Mouse (Mus musculus): ENCODE results near the gene Pigl. TPM values are rescaled to one million over a fixed set of nuclear protein-coding genes. Genes with fewer than 3 reads are reported as not detected.
A peak's percentile ranks its signal among the peaks of the same experiment; 100 is the strongest.
"Not testable (repeated sequence)": the region's sequence is repeated elsewhere in the genome, so short reads cannot be mapped to it uniquely, and the experiment has no call there.

The Pigl gene
- polyA plus RNA-seq, 1 experiment from 2014 or later, result 7.9 TPM

DNA sequence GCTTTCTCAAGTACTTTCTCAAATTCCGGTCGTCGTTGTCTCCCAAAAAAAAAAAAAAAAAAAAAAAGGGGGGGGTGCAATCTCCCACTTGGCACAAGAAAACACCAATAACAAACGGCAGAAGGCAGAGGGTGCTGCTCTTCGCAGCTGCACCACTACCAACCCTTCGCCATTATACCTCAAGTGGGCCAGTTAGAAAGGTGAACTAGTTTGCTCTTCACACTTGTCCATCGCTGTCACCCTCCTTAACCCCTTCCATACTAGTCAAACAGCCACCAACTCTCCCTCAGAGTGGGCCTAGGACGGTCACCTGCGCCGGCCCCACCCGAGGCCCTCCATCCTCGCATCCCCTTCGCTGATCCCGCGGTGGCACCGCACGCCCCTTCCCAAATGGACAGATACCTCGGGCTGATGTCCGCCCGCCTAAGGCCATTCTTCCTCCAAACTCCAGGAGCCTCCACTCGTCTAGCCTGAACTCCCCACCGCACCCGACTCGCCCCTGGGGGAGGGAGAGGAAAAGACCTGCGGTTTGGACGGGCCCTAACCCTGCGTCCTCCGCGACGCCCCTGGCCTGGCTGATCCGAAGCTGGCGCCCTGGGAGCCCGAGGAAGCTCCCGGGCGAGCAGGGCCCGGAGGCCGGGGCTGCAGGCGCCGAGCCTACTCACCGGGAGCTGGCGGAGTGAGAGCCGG is 1.6 kb upstream of the Pigl start:
- peaks cover 46% of the 10 kb centered on the region for H3K4me1 ChIP-seq
- under 1% methylated on average over 40 of the region's 42 CpGs for WGBS (ENCODE audit: insufficient replicate concordance)
- no peaks in the 10 kb centered on the region for H3K27me3 ChIP-seq (replicated peaks)
- peak overlapping the region; percentile 99 for H3K9ac ChIP-seq
- peaks cover 14% of the 10 kb centered on the region for H3K36me3 ChIP-seq
- peak overlapping the region; percentile 98 for H3K27ac ChIP-seq
- H3K4me2 ChIP-seq, result peak overlapping the region; percentile 97
- peak; percentile 67 for ATAC-seq
- H3K9me3 ChIP-seq (replicated peaks), result no peaks in the 10 kb centered on the region
- H3K4me3 ChIP-seq, result peak overlapping the region; percentile 95

DNA sequence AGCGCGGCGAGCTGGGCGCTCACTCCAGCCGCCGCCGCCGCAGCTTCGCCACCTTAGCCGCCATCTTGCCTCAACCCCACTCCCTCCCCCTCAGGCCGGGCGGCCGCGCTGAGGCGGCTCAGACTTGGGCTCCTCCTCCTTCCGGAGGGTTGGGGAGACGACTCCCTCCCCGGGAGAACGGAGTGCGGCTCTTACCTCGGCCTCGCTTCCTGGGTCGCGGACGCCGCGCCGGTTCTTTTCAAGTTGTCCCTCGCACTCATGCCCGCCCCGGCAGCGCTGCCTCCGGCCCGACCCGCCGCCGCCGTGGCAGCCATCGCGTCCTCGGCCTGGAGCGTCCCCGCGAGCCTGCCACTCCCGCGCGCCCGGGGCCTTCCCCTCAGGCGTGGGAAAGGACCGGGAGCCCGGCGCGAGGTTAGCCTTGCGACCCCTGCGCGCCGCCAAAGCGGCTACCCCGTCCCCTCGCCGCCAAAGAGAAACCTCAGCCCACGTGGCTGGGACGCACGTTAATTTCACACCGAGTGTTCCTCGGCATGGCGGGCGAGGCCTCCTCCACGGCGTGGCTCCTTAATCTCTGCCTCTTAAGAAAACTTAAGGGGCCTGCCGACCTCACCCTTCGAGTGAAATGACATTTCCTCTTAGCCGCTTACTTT is 894 bp upstream of the Pigl start:
- Histone ChIP-seq H3K9ac (peak overlapping the region; percentile 99), H3K27me3 (replicated peaks) (no peaks in the 10 kb centered on the region), H3K4me3 (peak overlapping the region; percentile 95), H3K4me2 (peak overlapping the region; percentile 97), H3K36me3 (peaks cover 15% of the 10 kb centered on the region), H3K4me1 (peaks cover 50% of the 10 kb centered on the region), H3K27ac (peak overlapping the region; percentile 98), H3K9me3 (replicated peaks) (no peaks in the 10 kb centered on the region)
- ATAC-seq, result peak; percentile 92
- WGBS (ENCODE audit: insufficient replicate concordance), result under 1% methylated on average over 73 of the region's 73 CpGs

DNA sequence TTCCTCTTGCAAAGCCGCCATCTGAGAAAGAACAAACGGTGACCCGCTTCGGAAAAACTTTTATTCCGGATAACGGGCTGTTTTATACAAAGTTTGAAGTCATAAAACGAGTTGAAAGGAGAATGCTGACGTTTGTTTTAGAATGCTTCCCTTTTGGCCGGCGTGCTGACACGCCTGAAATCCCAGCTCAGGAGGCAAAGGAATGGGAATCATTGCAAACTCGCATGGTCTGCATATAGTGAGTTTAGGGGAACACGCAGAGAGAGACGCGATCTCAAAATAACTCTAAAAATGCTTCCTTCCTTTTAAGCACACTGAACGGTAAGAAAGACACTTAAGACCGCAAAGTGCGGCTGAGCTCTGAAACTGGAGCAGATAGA is 379 bp upstream of the Pigl start:
- no peak for ATAC-seq
- no peaks in the 10 kb centered on the region for H3K27me3 ChIP-seq (replicated peaks)
- H3K4me3 ChIP-seq, result peak overlapping the region; percentile 95
- H3K9ac ChIP-seq, result peak overlapping the region; percentile 99
- peak overlapping the region; percentile 97 for H3K4me2 ChIP-seq
- WGBS (ENCODE audit: insufficient replicate concordance), result under 1% methylated on average over 18 of the region's 18 CpGs
- H3K4me1 ChIP-seq, result peaks cover 51% of the 10 kb centered on the region
- peaks cover 15% of the 10 kb centered on the region for H3K36me3 ChIP-seq
- H3K27ac ChIP-seq, result peak overlapping the region; percentile 98
- no peaks in the 10 kb centered on the region for H3K9me3 ChIP-seq (replicated peaks)

DNA sequence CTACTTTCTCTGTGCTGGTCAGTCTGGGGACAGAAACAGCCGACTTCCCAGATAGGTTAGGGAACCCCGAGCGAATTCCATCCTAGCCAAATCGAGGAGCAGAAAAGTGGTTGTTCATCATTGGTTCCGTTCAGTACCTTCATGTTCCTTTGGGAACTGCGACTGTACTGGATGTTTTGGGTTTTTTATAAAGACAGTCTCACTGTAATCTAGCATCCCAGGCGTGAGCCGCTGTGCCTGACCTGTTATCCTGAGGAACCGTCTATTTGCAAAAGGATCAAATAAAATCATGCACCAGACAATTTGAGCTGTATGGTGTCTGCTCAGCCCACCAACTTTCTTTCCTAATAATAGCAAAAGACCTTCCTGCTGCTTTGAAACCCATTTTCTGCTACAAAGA is 520 bp downstream of the Pigl start:
- H3K36me3 ChIP-seq, result peaks cover 10% of the 10 kb centered on the region
- peak overlapping the region; percentile 97 for H3K4me2 ChIP-seq
- peak overlapping the region; percentile 99 for H3K9ac ChIP-seq
- 1% methylated on average over 9 of the region's 9 CpGs for WGBS (ENCODE audit: insufficient replicate concordance)
- H3K4me1 ChIP-seq, result peaks cover 56% of the 10 kb centered on the region
- ATAC-seq, result 0 out of 2 replicates have a peak, but pooled peaks have one; percentile 14
- peak overlapping the region; percentile 95 for H3K4me3 ChIP-seq
- no peaks in the 10 kb centered on the region for H3K27me3 ChIP-seq (replicated peaks)
- peak overlapping the region; percentile 98 for H3K27ac ChIP-seq
- H3K9me3 ChIP-seq (replicated peaks), result no peaks in the 10 kb centered on the region

DNA sequence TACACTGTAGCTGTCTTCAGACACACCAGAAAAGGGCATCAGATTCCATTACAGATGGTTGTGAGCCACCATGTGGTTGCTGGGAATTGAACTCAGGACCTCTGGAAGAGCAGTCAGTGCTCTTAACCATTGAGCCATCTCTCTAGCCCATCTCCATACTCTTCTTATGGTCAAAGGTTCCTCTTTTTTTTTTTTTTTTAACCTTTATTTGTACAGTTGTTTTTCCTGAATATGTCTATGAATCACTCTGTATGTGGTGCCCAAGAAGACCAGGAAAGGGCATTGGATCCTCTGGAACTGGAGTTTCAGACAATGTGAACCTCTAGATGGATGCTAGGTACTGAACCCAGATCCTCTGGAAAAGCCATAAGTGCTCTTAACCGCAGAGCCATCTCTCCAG is 4.3 kb downstream of the Pigl start:
- whole genome bisulfite sequencing (ENCODE audit: insufficient replicate concordance), result 88% methylated on average over 1 of the region's 1 CpGs
- Histone ChIP-seq H3K4me1 (peaks cover 77% of the 10 kb centered on the region), H3K27ac (0 out of 2 replicates have a peak overlapping the region, but pooled peaks have one; percentile 43)
- H3K4me3 ChIP-seq; H3K36me3 ChIP-seq; H3K4me2 ChIP-seq; H3K27me3 ChIP-seq (replicated peaks); H3K9me3 ChIP-seq (replicated peaks); ATAC-seq; H3K9ac ChIP-seq: not testable (repeated sequence)

DNA sequence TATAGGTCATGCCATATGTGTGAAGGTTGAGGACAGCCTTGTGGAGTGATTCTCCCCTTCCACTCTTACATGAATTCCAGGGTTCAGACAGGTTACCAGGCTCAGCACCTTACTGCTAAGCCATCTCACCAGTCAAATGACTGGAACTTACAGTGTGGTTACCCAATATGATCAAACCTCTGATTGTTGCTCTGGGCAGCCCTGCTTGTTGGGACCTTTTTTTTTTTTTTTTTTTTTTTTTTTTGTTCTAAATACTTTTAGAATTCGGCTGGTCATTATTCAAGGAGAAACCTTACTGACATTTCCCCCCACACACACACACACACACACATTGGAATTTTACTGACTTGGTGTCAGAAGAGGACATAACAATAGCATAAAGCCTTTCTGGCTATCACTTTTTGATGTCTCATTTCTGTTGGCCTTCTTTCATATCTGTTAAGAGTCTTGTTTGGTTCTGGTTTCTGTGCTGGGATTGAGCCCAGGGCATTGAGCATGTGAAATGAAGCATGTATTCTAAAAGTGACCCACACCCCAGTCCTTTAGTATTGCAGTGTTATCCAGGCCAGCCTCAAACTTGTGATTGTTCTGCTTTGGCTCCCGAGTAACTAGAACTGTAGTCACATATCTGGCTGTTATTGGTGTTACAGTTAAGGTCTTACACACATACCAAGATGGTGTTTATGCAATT is 5.1 kb downstream of the Pigl start:
- 41% methylated on average over 2 of the region's 2 CpGs for WGBS (ENCODE audit: insufficient replicate concordance)

DNA sequence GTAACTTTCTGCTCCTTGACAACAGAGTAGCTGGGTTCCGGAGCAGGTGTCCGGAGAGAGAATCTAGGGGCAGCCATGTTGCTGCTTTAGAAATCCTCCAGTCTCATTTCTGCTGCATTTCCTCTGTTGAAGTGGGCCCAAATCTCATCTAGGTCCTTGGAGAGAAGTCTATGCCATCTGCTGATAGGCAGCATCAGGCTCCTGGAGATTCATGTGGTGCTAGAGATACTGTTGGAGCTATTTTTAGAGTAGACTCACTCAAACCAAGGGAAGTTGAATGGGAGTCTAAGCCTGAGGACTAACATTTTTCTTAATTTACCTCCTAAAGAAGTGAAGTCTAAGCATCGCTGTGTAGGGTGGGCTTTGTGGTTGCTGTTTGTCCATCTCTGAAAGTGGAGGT is 6.4 kb downstream of the Pigl start:
- Histone ChIP-seq H3K4me3 (peak overlapping the region; percentile 24), H3K4me1 (peaks cover 83% of the 10 kb centered on the region), H3K36me3 (peaks cover 4% of the 10 kb centered on the region; the same call in 1 of the 2 replicates), H3K9ac (peak overlapping the region; percentile 33), H3K9me3 (replicated peaks) (no peaks in the 10 kb centered on the region), H3K27me3 (replicated peaks) (no peaks in the 10 kb centered on the region), H3K4me2 (peak overlapping the region; percentile 62), H3K27ac (peak overlapping the region; percentile 88)
- ATAC-seq, result peak; percentile 83
- WGBS (ENCODE audit: insufficient replicate concordance), result 37% methylated on average over 3 of the region's 3 CpGs

More for the DNA sequence above, 5.1 kb downstream of the Pigl start:
- H3K4me2 ChIP-seq, result no peak overlapping the region
- no peak for ATAC-seq
- H3K9me3 ChIP-seq (replicated peaks), result no peaks in the 10 kb centered on the region
- no peaks in the 10 kb centered on the region for H3K27me3 ChIP-seq (replicated peaks)
- peaks cover 84% of the 10 kb centered on the region for H3K4me1 ChIP-seq
- H3K9ac ChIP-seq, result no peak overlapping the region
- peak overlapping the region; percentile 43 for H3K27ac ChIP-seq
- H3K36me3 ChIP-seq, result peaks cover 4% of the 10 kb centered on the region; the same call in 1 of the 2 replicates
- H3K4me3 ChIP-seq, result no peak overlapping the region

DNA sequence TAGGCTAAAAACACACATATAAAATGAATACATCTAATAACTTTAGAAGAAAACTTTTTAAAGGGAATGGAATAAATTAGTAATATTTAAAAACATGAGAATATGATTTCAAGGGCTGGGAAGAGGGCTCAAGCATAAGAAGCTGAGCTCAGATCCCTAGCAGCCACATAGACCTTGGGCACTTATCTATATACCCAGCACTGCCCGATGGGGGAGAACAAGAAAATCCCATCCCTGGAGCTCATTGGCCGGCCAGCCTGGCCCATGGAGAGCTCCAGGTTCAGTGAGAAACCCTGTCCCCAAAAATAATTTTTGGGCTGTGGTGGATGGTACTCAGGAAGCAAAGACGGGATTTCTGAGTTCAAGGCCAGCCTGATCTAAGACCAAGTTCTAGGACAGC is 7.6 kb downstream of the Pigl start:
- H3K4me1 ChIP-seq, result peaks cover 74% of the 10 kb centered on the region
- H3K4me3 ChIP-seq, result no peak overlapping the region
- peaks cover 4% of the 10 kb centered on the region; the same call in 1 of the 2 replicates for H3K36me3 ChIP-seq
- ATAC-seq, result peak; percentile 61
- no peaks in the 10 kb centered on the region for H3K9me3 ChIP-seq (replicated peaks)
- H3K27ac ChIP-seq, result peak overlapping the region; percentile 88
- H3K27me3 ChIP-seq (replicated peaks), result no peaks in the 10 kb centered on the region
- peak overlapping the region; percentile 5; the same call in 1 of the 2 replicates for H3K9ac ChIP-seq
- peak overlapping the region; percentile 62 for H3K4me2 ChIP-seq
- WGBS (ENCODE audit: insufficient replicate concordance), result 34% methylated on average over 3 of the region's 3 CpGs

DNA sequence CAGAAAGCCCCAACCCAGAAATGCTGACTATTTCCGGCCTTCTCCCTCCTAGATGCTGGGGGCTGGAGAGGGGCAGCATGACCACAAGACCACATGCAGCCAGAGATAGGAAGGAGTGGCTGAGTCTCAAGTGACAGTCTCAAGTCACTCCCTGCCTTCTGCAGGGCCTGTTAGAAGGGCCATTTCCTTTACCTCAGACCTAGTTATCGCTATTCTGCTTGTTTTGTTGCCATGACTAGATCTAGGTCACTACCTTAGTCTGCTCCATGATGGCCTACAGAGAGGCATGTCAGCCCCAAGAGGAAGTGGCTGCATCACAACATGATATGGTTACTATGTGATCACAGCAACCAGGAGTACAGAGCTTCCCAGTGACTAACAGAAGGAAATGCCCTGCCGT is 8.3 kb downstream of the Pigl start:
- Histone ChIP-seq H3K27ac (peak overlapping the region; percentile 88), H3K4me2 (peak overlapping the region; percentile 62)

DNA sequence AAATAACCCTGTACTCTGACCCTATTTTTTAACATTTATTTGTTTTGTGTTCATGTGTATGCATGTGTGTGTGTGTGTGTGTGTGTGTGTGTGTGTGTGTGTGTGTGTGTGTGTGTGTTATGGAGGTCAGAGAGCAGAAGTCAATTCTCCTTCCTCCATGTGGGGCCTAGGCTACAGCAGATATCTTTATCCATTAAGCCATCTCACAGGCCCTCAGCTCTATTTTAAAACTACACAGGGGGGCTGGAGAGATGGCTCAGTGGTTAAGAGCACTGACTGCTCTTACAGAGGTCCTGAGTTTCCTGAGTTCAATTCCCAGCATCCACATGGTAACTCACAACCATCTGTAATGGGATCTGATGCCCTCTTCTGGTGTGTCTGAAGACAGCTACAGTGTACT is 9.0 kb downstream of the Pigl start:
- not testable (repeated sequence) for H3K36me3 ChIP-seq; ATAC-seq; H3K9me3 ChIP-seq (replicated peaks); H3K9ac ChIP-seq; H3K4me3 ChIP-seq; H3K27me3 ChIP-seq (replicated peaks)
- H3K27ac ChIP-seq, result peak overlapping the region; percentile 88
- peak overlapping the region; percentile 62; the same call in 1 of the 2 replicates for H3K4me2 ChIP-seq
- peaks cover 64% of the 10 kb centered on the region for H3K4me1 ChIP-seq

More for the DNA sequence above, 8.3 kb downstream of the Pigl start:
- H3K4me1 ChIP-seq, result peaks cover 69% of the 10 kb centered on the region
- no peaks in the 10 kb centered on the region for H3K9me3 ChIP-seq (replicated peaks)
- H3K9ac ChIP-seq, result 0 out of 2 replicates have a peak overlapping the region, but pooled peaks have one; percentile 5
- peak; percentile 73 for ATAC-seq
- no peak overlapping the region for H3K4me3 ChIP-seq
- WGBS (ENCODE audit: insufficient replicate concordance), result 20% methylated on average over 3 of the region's 3 CpGs
- H3K36me3 ChIP-seq, result peaks cover 2% of the 10 kb centered on the region; the same call in 1 of the 2 replicates
- H3K27me3 ChIP-seq (replicated peaks), result no peaks in the 10 kb centered on the region

DNA sequence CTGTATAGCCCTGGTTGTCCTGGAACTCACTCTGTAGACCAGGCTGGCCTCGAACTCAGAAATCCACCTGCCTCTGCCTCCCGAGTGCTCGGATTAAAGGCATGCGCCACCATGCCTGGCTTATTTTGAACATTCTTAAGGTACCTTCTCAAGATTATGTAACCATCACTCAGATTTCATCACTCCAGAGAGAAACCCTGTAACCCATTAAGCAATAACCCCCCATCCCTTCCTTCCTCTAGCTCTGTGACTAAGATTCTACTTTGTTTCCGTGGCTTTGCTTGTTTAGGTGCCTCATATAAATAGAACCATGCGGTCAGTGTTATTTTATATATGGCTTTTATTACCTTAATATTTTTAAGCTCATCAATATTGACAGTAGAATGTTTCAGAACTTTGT is 12.2 kb downstream of the Pigl start:
- WGBS (ENCODE audit: insufficient replicate concordance), result 82% methylated on average over 6 of the region's 6 CpGs

DNA sequence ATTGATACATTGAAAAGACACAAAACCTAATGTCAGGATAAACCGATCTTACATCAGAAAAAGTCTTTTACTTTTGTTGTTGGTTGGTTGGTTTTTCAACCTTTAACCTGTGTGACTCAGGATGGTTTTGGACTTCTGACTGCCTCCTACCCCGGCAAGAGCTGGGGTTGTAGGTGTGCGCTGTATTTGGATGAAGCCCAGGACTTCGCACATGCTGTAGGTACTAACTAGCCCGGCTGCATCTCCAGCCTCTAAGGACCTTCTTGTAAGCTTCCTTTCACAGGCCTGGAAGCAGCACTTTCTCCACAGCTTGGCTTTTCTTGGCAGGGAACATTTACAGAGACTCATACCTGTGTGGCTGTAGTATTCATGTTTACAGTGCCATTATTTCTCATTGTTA is 15.3 kb downstream of the Pigl start:
- H3K4me3 ChIP-seq, result no peak overlapping the region
- no peaks in the 10 kb centered on the region for H3K27me3 ChIP-seq (replicated peaks)
- H3K36me3 ChIP-seq, result peaks cover 3% of the 10 kb centered on the region; the same call in 1 of the 2 replicates
- no peak overlapping the region for H3K9ac ChIP-seq
- peaks cover 10% of the 10 kb centered on the region for H3K4me1 ChIP-seq
- H3K4me2 ChIP-seq, result no peak overlapping the region
- 91% methylated on average over 5 of the region's 5 CpGs for WGBS (ENCODE audit: insufficient replicate concordance)
- no peaks in the 10 kb centered on the region for H3K9me3 ChIP-seq (replicated peaks)
- H3K27ac ChIP-seq, result no peak overlapping the region
- ATAC-seq, result no peak

More for the DNA sequence above, 12.2 kb downstream of the Pigl start:
- H3K27me3 ChIP-seq (replicated peaks), result no peaks in the 10 kb centered on the region
- no peak overlapping the region for H3K4me2 ChIP-seq
- H3K36me3 ChIP-seq, result peaks cover 3% of the 10 kb centered on the region; the same call in 1 of the 2 replicates
- H3K4me3 ChIP-seq, result no peak overlapping the region
- ATAC-seq, result no peak
- H3K27ac ChIP-seq, result no peak overlapping the region; the same call in 1 of the 2 replicates
- H3K9me3 ChIP-seq (replicated peaks), result no peaks in the 10 kb centered on the region
- H3K4me1 ChIP-seq, result peaks cover 36% of the 10 kb centered on the region
- no peak overlapping the region for H3K9ac ChIP-seq

All from liver, embryonic 12.5 days (tissue).